9 mouse cellular contexts compared by ENCODE assay signal in genomic region chr7:120670153-120670875, GRCm38 (mm10). TPM values are rescaled to one million over a fixed set of nuclear protein-coding genes. Genes with fewer than 3 reads are reported as not detected.
DNase-seq lines count a peak whose midpoint lies in the region; ATAC-seq and TF ChIP-seq lines count a peak whose summit lies in the region.
"Had no signal": no experiment of that assay in that cellular context is flagged by ENCODE, and none has a peak within 500 bp of the region (broad histone marks: within the 10 kb centered on the region; RNA-seq: fewer than 3 reads in every experiment).

Gene Pdzd9, minus strand, starts transcription at chr7:120670343.

- H3K9me3 ChIP-seq in heart, embryonic 14.5 days (ENCODE audit: control insufficient read depth, low read length) = no peaks in the 10 kb centered on the region
- no peaks in the 10 kb centered on the region for H3K9me3 ChIP-seq in liver, postnatal 0 days (ENCODE audit: low read length)
- no peaks in the 10 kb centered on the region for H3K9me3 ChIP-seq in neural tube, embryonic 13.5 days
- H3K9me3 ChIP-seq: embryonic facial prominence, embryonic 13.5 days had no signal

- ATAC-seq in erythroid progenitor cell, adult 5-6 weeks (replicated peaks; ENCODE audit: low FRiP score, poor library complexity, severe bottlenecking) = peak; percentile 79
- 0 out of 2 replicates have a peak, but pooled peaks have one; percentile 37 for ATAC-seq in heart, embryonic 14.5 days (ENCODE audit: insufficient number of reproducible peaks, insufficient read depth, low FRiP score, low read depth)
- ATAC-seq in liver, postnatal 0 days = peak; percentile 65; the same call in 1 of the 2 replicates
- ATAC-seq in neural tube, embryonic 13.5 days (ENCODE audit: low read depth) = peak; percentile 47; the same call in 1 of the 2 replicates

- 16% methylated on average over 14 of the region's 14 CpGs for WGBS in heart, embryonic 14.5 days
- 19% methylated on average over 14 of the region's 14 CpGs for WGBS in liver, postnatal 0 days (ENCODE audit: insufficient replicate concordance)
- WGBS in neural tube, embryonic 13.5 days = 22% methylated on average over 14 of the region's 14 CpGs

- H3K36me3 ChIP-seq in heart, embryonic 14.5 days (ENCODE audit: control insufficient read depth, insufficient read depth, low read length) = no peaks in the 10 kb centered on the region
- H3K36me3 ChIP-seq in liver, postnatal 0 days (replicated peaks; ENCODE audit: insufficient read depth, low read length) = no peaks in the 10 kb centered on the region
- no peaks in the 10 kb centered on the region for H3K36me3 ChIP-seq in neural tube, embryonic 13.5 days
- H3K36me3 ChIP-seq in testis, adult 2 months (ENCODE audit: control insufficient read depth, insufficient read depth, low read length) = no peaks in the 10 kb centered on the region
- H3K36me3 ChIP-seq: embryonic facial prominence, embryonic 13.5 days had no signal

- TF ChIP-seq EP300 in liver, postnatal 0 days (IDR thresholded peaks at IDR 0.05; ENCODE audit: low read depth) = no peak

- peak; percentile 94 for TF ChIP-seq CTCF in liver, postnatal 0 days (IDR thresholded peaks at IDR 0.05; ENCODE audit: low read depth)
- peak; percentile 93 for TF ChIP-seq CTCF in testis, adult 2 months (IDR thresholded peaks at IDR 0.05; ENCODE audit: control insufficient read depth, insufficient read depth, insufficient replicate concordance, low read depth, low read length)

- 0 out of 2 replicates have a peak, but pooled peaks have one; percentile 40 for TF ChIP-seq POLR2A in testis, adult 2 months (IDR thresholded peaks at IDR 0.05; ENCODE audit: control insufficient read depth, low read depth, low read length)

- H3K27me3 ChIP-seq in heart, embryonic 14.5 days (ENCODE audit: control insufficient read depth, insufficient read depth, low read length) = no peaks in the 10 kb centered on the region
- H3K27me3 ChIP-seq in liver, postnatal 0 days (ENCODE audit: insufficient read depth, low read length) = no peaks in the 10 kb centered on the region
- H3K27me3 ChIP-seq in neural tube, embryonic 13.5 days = no peaks in the 10 kb centered on the region
- H3K27me3 ChIP-seq in testis, adult 2 months (ENCODE audit: control insufficient read depth, insufficient read depth, low read length) = no peaks in the 10 kb centered on the region
- H3K27me3 ChIP-seq: embryonic facial prominence, embryonic 13.5 days had no signal

- peak within 1 kb of the TSS; percentile 42 for H3K4me2 ChIP-seq in heart, embryonic 14.5 days (ENCODE audit: low read length)
- peak within 1 kb of the TSS; percentile 19; the same call in 1 of the 2 replicates for H3K4me2 ChIP-seq in liver, postnatal 0 days (ENCODE audit: low read depth, low read length)
- H3K4me2 ChIP-seq in neural tube, embryonic 13.5 days = no peak within 1 kb of the TSS
- H3K4me2 ChIP-seq: embryonic facial prominence, embryonic 13.5 days had no signal

- H3K9ac ChIP-seq in heart, embryonic 14.5 days (ENCODE audit: low read length) = no peak within 1 kb of the TSS
- no peak within 1 kb of the TSS for H3K9ac ChIP-seq in liver, postnatal 0 days (replicated peaks)
- H3K9ac ChIP-seq in neural tube, embryonic 13.5 days = no peak within 1 kb of the TSS
- H3K9ac ChIP-seq: embryonic facial prominence, embryonic 13.5 days had no signal

- H3K4me1 ChIP-seq in heart, embryonic 14.5 days (ENCODE audit: control insufficient read depth in 2 of 2, insufficient read depth in 2 of 2, low read length in 2 of 2) = peaks cover 0 to 4% of the 10 kb centered on the region in 2 experiments; a peak in 3 of 4 replicates
- H3K4me1 ChIP-seq in liver, postnatal 0 days (ENCODE audit: insufficient read depth) = no peaks in the 10 kb centered on the region
- H3K4me1 ChIP-seq in neural tube, embryonic 13.5 days (replicated peaks) = 0 out of 2 replicates have a peak, but pooled peaks cover 5% of the 10 kb centered on the region
- peaks cover 14% of the 10 kb centered on the region for H3K4me1 ChIP-seq in testis, adult 2 months (ENCODE audit: control insufficient read depth, insufficient read depth, low read length)
- H3K4me1 ChIP-seq: embryonic facial prominence, embryonic 13.5 days had no signal

- no peak within 1 kb of the TSS for H3K27ac ChIP-seq in heart, embryonic 14.5 days (replicated peaks in 1 of 2; ENCODE audit: control insufficient read depth in 1 of 2, insufficient read depth in 1 of 2, low read depth in 2 of 2, low read length in 2 of 2)
- H3K27ac ChIP-seq in liver, postnatal 0 days (ENCODE audit: low read depth) = no peak within 1 kb of the TSS
- H3K27ac ChIP-seq in neural tube, embryonic 13.5 days (replicated peaks) = no peak within 1 kb of the TSS
- H3K27ac ChIP-seq in testis, adult 2 months (ENCODE audit: control insufficient read depth, insufficient read depth, low read depth, low read length) = peak within 1 kb of the TSS; percentile 80
- H3K27ac ChIP-seq: embryonic facial prominence, embryonic 13.5 days had no signal

- DNase-seq in CD4-positive, CD25-positive, alpha-beta regulatory T cell, adult 2 months (ENCODE audit: low read depth, low spot score) = peak; percentile 80
- peak; percentile 80 to 86 for DNase-seq in adrenal gland, postnatal 36 days
- peak; percentile 88 for DNase-seq in kidney, postnatal 10 days
- peak; percentile 78 for DNase-seq in liver, postnatal 0 days

- no peak within 1 kb of the TSS for H3K4me3 ChIP-seq in heart, embryonic 14.5 days (ENCODE audit: control insufficient read depth in 1 of 2, insufficient read depth in 1 of 2, low read depth in 1 of 2, low read length in 2 of 2)
- H3K4me3 ChIP-seq in liver, postnatal 0 days (ENCODE audit: low read depth, low read length) = no peak within 1 kb of the TSS
- no peak within 1 kb of the TSS for H3K4me3 ChIP-seq in neural tube, embryonic 13.5 days
- peak within 1 kb of the TSS; percentile 89 for H3K4me3 ChIP-seq in testis, adult 2 months (ENCODE audit: control insufficient read depth, low read depth, low read length)
- H3K4me3 ChIP-seq: embryonic facial prominence, embryonic 13.5 days had no signal

RNA-seq across cellular contexts. Expression of gene Pdzd9, which starts in this region (rescaled TPM):
- total RNA-seq in adrenal gland, postnatal 36 days (2021) = not detected
- not detected in 2 replicates for total RNA-seq in erythroid progenitor cell, adult 5-6 weeks (2015; ENCODE audit: low replicate concordance)
- total RNA-seq in erythroid progenitor cell, adult 5-6 weeks (2017; ENCODE audit: low replicate concordance) = 0.08 and 1.8 TPM in 2 replicates
- 0.28 and 0.41 TPM in 2 replicates for polyA plus RNA-seq in heart, embryonic 14.5 days (2014; fragmentation: Nextera tagmentation; extraction: Ambion mirVana)
- polyA plus RNA-seq in liver, postnatal 0 days (2015; fragmentation: Nextera tagmentation; extraction: Ambion mirVana) = 0.09 and 0.21 TPM in 2 replicates
- 0.33 and 0.39 TPM in 2 replicates for polyA plus RNA-seq in neural tube, embryonic 13.5 days (2015; fragmentation: Nextera tagmentation; extraction: Ambion mirVana)
- 85.9 and 97.7 TPM in 2 replicates for polyA plus RNA-seq in testis, adult 2 months (2012; rRNA removed)

Comparison
In these comparisons a context has a peak if more than half of its experiments do, and no peak if none do; other contexts are left out.
1. RNA of gene Pdzd9 (polyA plus RNA-seq): 85.9 to 97.7 TPM in testis, adult 2 months; 0.28 to 0.41 TPM in heart, embryonic 14.5 days, 0.33 to 0.39 TPM in neural tube, embryonic 13.5 days and 0.09 to 0.21 TPM in liver, postnatal 0 days; every median in the first group is over 10 times any median in the second.
2. Peak in DNase-seq in adrenal gland, postnatal 36 days; RNA of the gene not detected or under 1 TPM.
3. Peak in ATAC-seq and H3K4me2 ChIP-seq in heart, embryonic 14.5 days; RNA of the gene not detected or under 1 TPM.
4. Peak in DNase-seq, ATAC-seq and H3K4me2 ChIP-seq in liver, postnatal 0 days; RNA of the gene not detected or under 1 TPM.
5. Peak in ATAC-seq in neural tube, embryonic 13.5 days; RNA of the gene not detected or under 1 TPM.
6. Peak in every context shown above with its lines, with median percentiles within 50 percentile points of each other: DNase-seq and ATAC-seq.